ENCODE assay signal across 8 mouse cellular contexts in the genomic region with DNA sequence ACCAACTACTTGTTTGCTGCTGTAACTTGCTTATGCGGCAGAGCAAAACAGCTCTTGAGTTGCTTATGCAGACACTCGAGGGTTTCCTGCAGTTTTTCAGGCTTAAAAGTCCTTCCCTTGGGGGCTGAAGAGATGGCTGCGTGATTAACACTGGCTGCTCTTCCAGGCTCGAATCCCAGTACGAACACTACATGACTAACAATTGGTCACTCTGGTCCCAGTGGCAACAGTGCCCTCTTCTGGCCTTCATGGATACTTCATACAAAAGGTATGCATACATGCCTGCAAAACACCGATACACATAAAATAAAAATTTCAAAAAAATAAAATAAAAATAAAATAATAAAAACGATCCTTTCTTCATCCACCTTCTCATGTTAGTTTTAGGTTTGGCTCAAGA. TPM values are rescaled to one million over a fixed set of nuclear protein-coding genes. Genes with fewer than 3 reads are reported as not detected.
DNase-seq lines count a peak whose midpoint lies in the region; ATAC-seq and TF ChIP-seq lines count a peak whose summit lies in the region.
"Had no signal": no experiment of that assay in that cellular context is flagged by ENCODE, and none has a peak within 500 bp of the region (broad histone marks: within the 10 kb centered on the region; RNA-seq: fewer than 3 reads in every experiment).

No protein-coding gene starts in this region.

- H3K79me2 ChIP-seq in CH12.LX (replicated peaks; ENCODE audit: control insufficient read depth, extremely low read depth, insufficient read depth, poor library complexity, severe bottlenecking), result peaks cover 11% of the 10 kb centered on the region

- intact Hi-C loops in gastrocnemius, postnatal 14 days (cut with DNase I; ENCODE audit: low total_unique reads), result no loop called here

- dilution Hi-C loops in CH12.LX (cut with MboI; ENCODE audit: extremely low pct_ligation_motif_present, extremely low pct_unique_long_range_greater_than_20kb, low sequenced_read_pairs), result no loop called here

- H3K27ac ChIP-seq in kidney, embryonic 16.5 days (ENCODE audit: low read length), result no peak overlapping the region
- no peak overlapping the region for H3K27ac ChIP-seq in CH12.LX (ENCODE audit: insufficient read depth, low read depth)
- H3K27ac ChIP-seq: macrophage had no signal

- ATAC-seq in kidney, embryonic 16.5 days (ENCODE audit: low FRiP score, low TSS enrichment), result no peak
- ATAC-seq in erythroblast, adult 5-6 weeks (replicated peaks; ENCODE audit: low FRiP score, poor library complexity, severe bottlenecking), result no peak

- peaks cover 11% of the 10 kb centered on the region for H3K4me1 ChIP-seq in kidney, embryonic 16.5 days (ENCODE audit: insufficient read depth, low read length)
- H3K4me1 ChIP-seq in CH12.LX (ENCODE audit: control insufficient read depth in 1 of 2, insufficient read depth in 2 of 2), result peaks cover under 1 to 8% of the 10 kb centered on the region in 2 experiments

- WGBS in kidney, embryonic 16.5 days, result 41% methylated on average over 7 of the region's 7 CpGs

- H3K36me3 ChIP-seq in kidney, embryonic 16.5 days (ENCODE audit: insufficient read depth, low read length), result no peaks in the 10 kb centered on the region
- peaks cover 0 to under 1% of the 10 kb centered on the region in 2 experiments for H3K36me3 ChIP-seq in CH12.LX (replicated peaks in 1 of 2; ENCODE audit: control insufficient read depth in 1 of 2, insufficient read depth in 1 of 2, low read length in 1 of 2)

- H3K4me2 ChIP-seq in kidney, embryonic 16.5 days (replicated peaks; ENCODE audit: low read depth, low read length), result no peak overlapping the region
- H3K4me2 ChIP-seq in CH12.LX (ENCODE audit: insufficient read depth, low read depth, poor library complexity, severe bottlenecking), result no peak overlapping the region

- TF ChIP-seq CTCF in CH12.LX (conservative IDR thresholded peaks at IDR 0.05 in 1 of 2, IDR thresholded peaks at IDR 0.05 in 1 of 2; ENCODE audit: low read depth in 2 of 2, low read length in 2 of 2), result peak; percentile 39 to 81; a peak in 2 of 4 replicates

- in situ Hi-C loops in CH12.LX (cut with MboI; ENCODE audit: low pct_ligation_motif_present, low pct_unique_long_range_greater_than_20kb, low sequenced_read_pairs), result no loop called here

- H3K27me3 ChIP-seq in kidney, embryonic 16.5 days (ENCODE audit: insufficient read depth, low read length), result no peaks in the 10 kb centered on the region
- H3K27me3 ChIP-seq in CH12.LX (replicated peaks), result peaks cover 16% of the 10 kb centered on the region

- DNase-seq in kidney, adult 9 months, result peak; percentile 57
- peak; percentile 55 for DNase-seq in CH12.LX (ENCODE audit: extremely low read depth)
- peak; percentile 6 for DNase-seq in Muller cell, postnatal 12 days (ENCODE audit: inconsistent ontology term)
- DNase-seq in forelimb bud, embryonic 11.5 days (ENCODE audit: low read depth, low spot score), result peak; percentile 35
- no peak for DNase-seq in gastrocnemius, postnatal 14 days

- no peaks in the 10 kb centered on the region for H3K9me3 ChIP-seq in kidney, embryonic 16.5 days (ENCODE audit: low read length)
- H3K9me3 ChIP-seq in CH12.LX (replicated peaks; ENCODE audit: low read length), result no peaks in the 10 kb centered on the region

- H3K9ac ChIP-seq in kidney, embryonic 16.5 days (replicated peaks; ENCODE audit: low read length), result no peak overlapping the region
- H3K9ac ChIP-seq in CH12.LX (ENCODE audit: insufficient read depth, low read depth), result no peak overlapping the region

- H3K4me3 ChIP-seq in kidney, embryonic 16.5 days (ENCODE audit: low read length), result no peak overlapping the region
- H3K4me3 ChIP-seq in CH12.LX (replicated peaks in 1 of 3; ENCODE audit: low read depth in 2 of 3, low read length in 2 of 3, poor library complexity in 1 of 3), result no peak overlapping the region

- no peak for TF ChIP-seq EP300 in CH12.LX (IDR thresholded peaks at IDR 0.05; ENCODE audit: low read length)

- no peak for TF ChIP-seq POLR2A in CH12.LX (IDR thresholded peaks at IDR 0.05; ENCODE audit: low read depth, low read length)

- peak; percentile 68 for TF ChIP-seq RAD21 in CH12.LX (IDR thresholded peaks at IDR 0.05; ENCODE audit: low read depth, low read length)

TF ChIP-seq in CH12.LX, 34 proteins besides CTCF, POLR2A, EP300 and RAD21:
- TF ChIP-seq SMC3 (IDR thresholded peaks at IDR 0.05; ENCODE audit: low read depth, low read length) (peak; percentile 58), NRF1 (IDR thresholded peaks at IDR 0.05; ENCODE audit: low read depth, low read length) (no peak)

RNA-seq across cellular contexts. Expression of gene Man1b1, which starts 3.7 kb away (rescaled TPM):
- 53.7 and 57.5 TPM in 2 replicates for polyA plus RNA-seq in kidney, embryonic 16.5 days (2015; fragmentation: Nextera tagmentation; extraction: Ambion mirVana)
- 45.7 and 58.1 TPM in 2 replicates for total RNA-seq in CH12.LX (2012; rRNA removed)
- total RNA-seq in CH12.LX (2014; rRNA removed), result 39.3 and 41.8 TPM in 2 replicates
- 68.8 and 69.3 TPM in 2 replicates for polyA plus RNA-seq in CH12.LX (2012; ENCODE audit: insufficient read length, low read depth)
- total RNA-seq in erythroblast, adult 5-6 weeks (2015; ENCODE audit: low replicate concordance), result 4.6 and 11.1 TPM in 2 replicates
- total RNA-seq in erythroblast, adult 5-6 weeks (2017; ENCODE audit: low replicate concordance), result 13.2 and 28.3 TPM in 2 replicates
- total RNA-seq in gastrocnemius, postnatal 14 days (2021), result 10 to 100 TPM; 16.7 to 17.0 TPM

RNA-seq across cellular contexts. Expression of gene Grin1, which starts 9.5 kb away (rescaled TPM):
- 0.22 and 0.60 TPM in 2 replicates for polyA plus RNA-seq in kidney, embryonic 16.5 days (2015; fragmentation: Nextera tagmentation; extraction: Ambion mirVana)
- total RNA-seq in CH12.LX (2012; rRNA removed) (0.04 and 0.17 TPM in 2 replicates), CH12.LX (2014; rRNA removed) (0.08 and 0.36 TPM in 2 replicates)
- polyA plus RNA-seq in CH12.LX (2012; ENCODE audit: insufficient read length, low read depth), result 0.06 TPM in 1 of 2 replicates, not detected in the other
- not detected in 2 replicates for total RNA-seq in erythroblast, adult 5-6 weeks (2015; ENCODE audit: low replicate concordance)
- not detected in 2 replicates for total RNA-seq in erythroblast, adult 5-6 weeks (2017; ENCODE audit: low replicate concordance)
- under 1 TPM in 1 of 2 experiments, not detected in 1; 0.22 TPM for total RNA-seq in gastrocnemius, postnatal 14 days (2021)
- polyA plus RNA-seq: macrophage had no signal

RNA-seq across cellular contexts. Expression of gene Dpp7, which starts 27.7 kb away (rescaled TPM):
- polyA plus RNA-seq in kidney, embryonic 16.5 days (2015; fragmentation: Nextera tagmentation; extraction: Ambion mirVana), result 32.8 and 33.2 TPM in 2 replicates
- total RNA-seq in CH12.LX (2012; rRNA removed), result 21.0 and 36.0 TPM in 2 replicates
- 16.2 and 19.4 TPM in 2 replicates for total RNA-seq in CH12.LX (2014; rRNA removed)
- 20.9 and 22.7 TPM in 2 replicates for polyA plus RNA-seq in CH12.LX (2012; ENCODE audit: insufficient read length, low read depth)
- 13.3 TPM in 1 of 2 replicates, not detected in the other for total RNA-seq in erythroblast, adult 5-6 weeks (2015; ENCODE audit: low replicate concordance)
- total RNA-seq in erythroblast, adult 5-6 weeks (2017; ENCODE audit: low replicate concordance), result 2.6 TPM in 1 of 2 replicates, not detected in the other
- 1 to 10 TPM; 6.0 to 6.6 TPM for total RNA-seq in gastrocnemius, postnatal 14 days (2021)

RNA-seq across cellular contexts. Expression of gene Uap1l1, which starts 37.0 kb away (rescaled TPM):
- polyA plus RNA-seq in kidney, embryonic 16.5 days (2015; fragmentation: Nextera tagmentation; extraction: Ambion mirVana), result 38.9 and 49.2 TPM in 2 replicates
- total RNA-seq in CH12.LX (2012; rRNA removed) (14.5 and 16.2 TPM in 2 replicates), CH12.LX (2014; rRNA removed) (3.3 and 4.3 TPM in 2 replicates)
- polyA plus RNA-seq in CH12.LX (2012; ENCODE audit: insufficient read length, low read depth), result 27.6 and 30.8 TPM in 2 replicates
- 7.7 and 13.3 TPM in 2 replicates for total RNA-seq in erythroblast, adult 5-6 weeks (2015; ENCODE audit: low replicate concordance)
- total RNA-seq in erythroblast, adult 5-6 weeks (2017; ENCODE audit: low replicate concordance), result 0.51 and 3.9 TPM in 2 replicates
- total RNA-seq in gastrocnemius, postnatal 14 days (2021), result 1 to 10 TPM; 5.2 to 5.8 TPM

RNA-seq across cellular contexts. Expression of gene Lrrc26, which starts 38.7 kb away (rescaled TPM):
- polyA plus RNA-seq in kidney, embryonic 16.5 days (2015; fragmentation: Nextera tagmentation; extraction: Ambion mirVana), result not detected in 2 replicates
- total RNA-seq in CH12.LX (2012; rRNA removed), result not detected in 2 replicates
- not detected in 2 replicates for total RNA-seq in CH12.LX (2014; rRNA removed)
- not detected in 2 replicates for polyA plus RNA-seq in CH12.LX (2012; ENCODE audit: insufficient read length, low read depth)
- not detected in 2 replicates for total RNA-seq in erythroblast, adult 5-6 weeks (2015; ENCODE audit: low replicate concordance)
- total RNA-seq in erythroblast, adult 5-6 weeks (2017; ENCODE audit: low replicate concordance), result not detected in 2 replicates
- not detected for total RNA-seq in gastrocnemius, postnatal 14 days (2021)
- polyA plus RNA-seq: macrophage had no signal
